Mouse (Mus musculus) liver (tissue): ENCODE measurements around the gene Fkbp5.
A peak's percentile ranks its signal among the peaks of the same experiment; 100 is the strongest.
"Not testable (repeated sequence)": the region's sequence is repeated elsewhere in the genome, so short reads cannot be mapped to it uniquely, and the experiment has no call there.

Experiments
- DNase-seq: peaks from one replicate; pipeline ENCODE4 v3.0.0-alpha.2; 2020; ENCODE audit warnings: mixed read lengths

Fkbp5 gene

DNA sequence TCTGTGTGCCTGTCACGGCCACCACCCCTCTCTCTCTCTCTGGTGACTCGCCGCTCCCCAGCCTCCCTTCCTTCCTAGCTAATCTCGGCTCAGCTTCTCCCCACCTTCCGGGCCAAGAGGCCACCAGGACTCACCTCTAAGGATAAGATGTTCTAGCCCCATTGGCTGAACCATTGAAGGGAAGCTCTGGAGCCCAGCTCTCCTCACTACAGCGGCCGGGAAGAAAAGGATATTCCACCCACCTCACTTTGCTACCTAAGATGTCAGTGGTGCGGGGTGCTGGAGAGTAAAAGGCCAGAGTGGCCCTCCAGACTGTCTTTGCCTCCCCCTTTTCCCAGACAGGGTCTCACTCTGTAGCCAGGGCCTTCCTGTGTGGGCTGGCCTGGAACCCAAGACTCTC, 152.2 kb downstream of the Fkbp5 start, which contains the start of gene Tulp1:
Gene Tulp1, minus strand, starts transcription at position 101 of the 400 bp plus-strand sequence.
- DNase-seq: no peak

DNA sequence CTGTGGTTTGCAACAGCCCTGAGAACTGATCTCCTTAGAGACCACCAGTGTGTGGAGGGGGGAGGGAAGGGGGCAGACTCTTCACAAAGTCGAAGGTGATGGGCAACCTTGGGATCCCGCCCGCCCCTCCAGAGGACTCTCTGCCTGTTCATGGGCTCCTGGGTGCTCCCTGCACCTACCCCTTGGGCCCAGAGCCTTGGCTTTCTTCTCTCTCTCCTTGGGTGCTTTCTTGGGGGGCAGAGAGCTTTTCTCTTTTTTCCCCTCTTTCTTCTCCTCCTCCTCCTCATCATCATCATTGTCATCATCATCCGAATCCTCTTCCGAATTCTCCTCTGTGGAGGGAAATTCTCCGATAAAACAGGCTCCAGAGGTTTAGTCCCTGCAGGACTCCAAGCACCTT, 153.8 kb downstream of the Fkbp5 start:
- no peak for DNase-seq

GRCm38 (mm10) chr17:28362653-28363292, 154.6 kb downstream of the Fkbp5 start:
- DNase-seq: no peak

GRCm38 (mm10) chr17:28361921-28362652, 155.2 kb downstream of the Fkbp5 start:
- DNase-seq: no peak

- no peak for DNase-seq
Observed at GRCm38 (mm10) chr17:28360531-28361277, 156.6 kb downstream of the Fkbp5 start.

- DNase-seq: not testable (repeated sequence)
Observed at GRCm38 (mm10) chr17:28358576-28359261, 158.6 kb downstream of the Fkbp5 start.

- DNase-seq: no peak
Observed at GRCm38 (mm10) chr17:28355871-28356270, 161.5 kb downstream of the Fkbp5 start.

- DNase-seq: peak; percentile 70
Observed at GRCm38 (mm10) chr17:28352018-28352417, 165.3 kb downstream of the Fkbp5 start.

DNA sequence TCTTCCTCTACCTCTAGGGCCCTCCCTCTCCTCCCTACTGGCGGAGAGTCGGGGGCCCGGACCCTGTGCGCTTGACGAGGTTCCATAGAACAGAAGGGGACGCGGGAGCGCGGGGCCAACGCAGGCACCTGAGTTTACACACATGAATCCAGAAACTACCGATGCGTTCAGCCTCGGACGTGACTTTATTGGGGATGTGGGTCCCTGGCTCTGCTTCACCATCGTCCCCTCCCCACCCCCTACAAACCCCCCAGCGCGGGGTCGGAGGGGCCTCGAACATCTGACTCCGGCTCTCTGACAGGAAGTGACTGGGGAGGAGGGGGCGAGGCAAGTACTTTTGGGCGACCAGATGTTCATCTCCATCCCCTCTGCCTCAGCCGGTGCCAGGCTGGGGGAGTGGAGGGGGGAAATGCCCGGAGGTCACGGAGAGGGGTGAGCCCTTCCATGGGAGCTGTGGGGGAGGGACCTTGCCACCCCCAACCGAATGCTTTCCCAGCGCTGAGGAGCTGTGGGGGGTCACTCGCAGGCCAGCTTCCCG, 165.9 kb downstream of the Fkbp5 start:
- no peak for DNase-seq

- peak; percentile 86 for DNase-seq
Observed at GRCm38 (mm10) chr17:28350466-28351352, 166.6 kb downstream of the Fkbp5 start, which contains the start of gene Tead3. Tead3 (minus strand) TSS chr17:28350817.

- no peak for DNase-seq
Observed at GRCm38 (mm10) chr17:28349901-28350465, 167.3 kb downstream of the Fkbp5 start.

DNA sequence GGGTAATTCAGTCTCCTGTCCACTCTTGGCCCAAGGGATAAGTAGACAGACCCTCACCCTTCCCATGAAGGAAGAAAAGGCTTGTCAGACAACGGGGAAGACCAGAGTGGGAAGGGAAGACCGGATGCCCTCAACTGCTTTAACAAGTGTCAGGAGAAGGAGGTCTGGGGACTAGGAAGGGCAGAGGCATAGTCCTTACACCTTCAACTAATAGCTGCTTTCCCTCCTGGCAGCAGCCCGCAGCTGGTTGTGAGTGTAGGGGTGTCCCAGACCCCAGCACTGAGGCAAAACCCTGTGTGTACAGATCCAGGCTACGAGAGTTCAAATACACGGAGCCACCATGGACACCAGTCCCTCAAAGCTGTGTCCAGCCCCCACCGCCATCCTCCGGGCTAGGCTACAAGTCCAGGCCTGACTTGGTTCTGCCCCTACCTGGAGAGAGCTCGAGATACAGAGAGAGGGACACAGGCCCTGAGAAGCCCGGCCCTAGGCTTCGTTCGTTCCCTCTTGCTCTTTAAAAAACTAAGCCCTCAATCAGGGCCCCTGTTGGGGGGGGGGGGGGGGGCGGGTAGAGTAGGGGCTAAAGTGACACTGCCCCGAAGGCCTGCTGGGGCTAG, 168.0 kb downstream of the Fkbp5 start:
- DNase-seq: no peak
